Mouse (Mus musculus) lung, postnatal 0 days (tissue): ENCODE data around the gene Elp5.

Experiments used
- CTCF ChIP-seq: IDR thresholded peaks from 2 replicates; pipeline ENCODE4 v1.5.1; 2016; ENCODE audit warnings: antibody characterized with exemption, mild to moderate bottlenecking
- EP300 ChIP-seq: IDR thresholded peaks from 2 replicates; pipeline ENCODE4 v1.6.1; 2016; ENCODE audit warnings: antibody characterized with exemption, mild to moderate bottlenecking, control low read depth

- TF ChIP-seq CTCF (no peak), EP300 (no peak)
These were observed 43.1 kb downstream of the Elp5 start for GRCm38 (mm10) chr11:69939181-69939580.
